Mouse (Mus musculus) small intestine, adult 2 months (tissue): ENCODE data around the gene Inhbe. TPM values are rescaled to one million over a fixed set of nuclear protein-coding genes. Genes with fewer than 3 reads are reported as not detected.

Source experiments
- H3K27ac ChIP-seq: fragments of 200-500 bp; 2 replicates; pipeline ENCODE4 v1.5.1; 2012; ENCODE audit warnings: low read depth, low read length, control low read depth, inconsistent platforms; ENCODE audit not compliant: insufficient read depth
- H3K27me3 ChIP-seq: fragments of 200-500 bp; 2 replicates; pipeline ENCODE4 v1.6.1; 2012; ENCODE audit warnings: mild to moderate bottlenecking, moderate library complexity, low read length, inconsistent platforms; ENCODE audit not compliant: control insufficient read depth, insufficient read depth
- H3K36me3 ChIP-seq: fragments of 200-500 bp; 2 replicates; pipeline ENCODE4 v1.6.1; 2012; ENCODE audit warnings: mild to moderate bottlenecking, low read length, control low read depth, inconsistent platforms; ENCODE audit not compliant: control insufficient read depth, insufficient read depth
- H3K4me1 ChIP-seq: fragments of 200-500 bp; 2 replicates; pipeline ENCODE4 v1.6.1; 2012; ENCODE audit warnings: low read length, inconsistent platforms, mixed read lengths; ENCODE audit not compliant: control insufficient read depth, insufficient read depth, insufficient read length
- H3K4me3 ChIP-seq: fragments of 200-500 bp; 2 replicates; pipeline ENCODE4 v1.5.1; 2012; ENCODE audit warnings: low read depth, mild to moderate bottlenecking, control low read depth, inconsistent platforms, low read length, moderate library complexity
- CTCF ChIP-seq: fragments of 200-500 bp; IDR thresholded peaks from 2 replicates; pipeline ENCODE4 v1.5.1; 2012; ENCODE audit warnings: low read depth, mild to moderate bottlenecking, control low read depth, inconsistent platforms, low read length, moderate library complexity, mixed read lengths; ENCODE audit not compliant: insufficient replicate concordance, insufficient read length; ENCODE audit errors: extremely low read depth
- POLR2A ChIP-seq: fragments of 200-500 bp; IDR thresholded peaks from 2 replicates; pipeline ENCODE4 v1.6.1; 2012; ENCODE audit warnings: low read depth, mild to moderate bottlenecking, control low read depth, inconsistent platforms, low read length, moderate library complexity
- WGBS: fragments of 180-500 bp; shearing (Covaris S2); methylation state at CpG from one replicate; pipeline ENCODE4 v1.1.7; 2018; 5-methylcytosine and 5-hydroxymethylcytosine counted together
- polyA plus RNA-seq: library from polyadenylated mRNA; depleted of rRNA; stranded (reverse); fragments of >200 nt; gene quantifications from 2 replicates; pipeline ENCODE4 v1.2.3, GENCODE M21; 2012

The Inhbe gene
- polyA plus RNA-seq, 1 experiment: not detected

DNA sequence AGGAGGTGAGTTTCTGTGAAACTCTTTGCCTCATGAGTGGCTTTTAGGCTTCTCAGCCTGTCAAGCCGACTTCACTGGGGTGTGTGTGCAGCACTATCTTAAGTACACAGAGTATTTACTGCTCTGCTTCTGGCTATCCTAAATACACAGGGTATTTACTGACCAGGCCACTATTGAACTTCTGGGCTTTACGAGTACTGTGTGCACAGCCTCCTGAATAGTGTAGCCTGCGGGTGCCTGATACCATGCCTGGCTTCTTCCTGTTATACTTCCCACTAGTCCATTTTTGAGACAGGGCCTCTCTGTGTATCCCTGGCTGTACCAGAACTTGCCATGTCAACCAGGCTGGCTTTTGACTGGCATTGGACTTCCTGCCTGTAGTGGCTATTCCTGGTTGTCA is 23.5 kb upstream of the Inhbe start:
- WGBS: 49% methylated on average over 3 of the region's 3 CpGs
- no peaks in the 10 kb centered on the region for H3K27me3 ChIP-seq
- 0 out of 2 replicates have a peak, but pooled peaks cover 2% of the 10 kb centered on the region for H3K4me1 ChIP-seq
- no peak overlapping the region for H3K4me3 ChIP-seq
- no peaks in the 10 kb centered on the region for H3K36me3 ChIP-seq
- H3K27ac ChIP-seq: no peak overlapping the region
- TF ChIP-seq POLR2A: no peak
- no peak for TF ChIP-seq CTCF

DNA sequence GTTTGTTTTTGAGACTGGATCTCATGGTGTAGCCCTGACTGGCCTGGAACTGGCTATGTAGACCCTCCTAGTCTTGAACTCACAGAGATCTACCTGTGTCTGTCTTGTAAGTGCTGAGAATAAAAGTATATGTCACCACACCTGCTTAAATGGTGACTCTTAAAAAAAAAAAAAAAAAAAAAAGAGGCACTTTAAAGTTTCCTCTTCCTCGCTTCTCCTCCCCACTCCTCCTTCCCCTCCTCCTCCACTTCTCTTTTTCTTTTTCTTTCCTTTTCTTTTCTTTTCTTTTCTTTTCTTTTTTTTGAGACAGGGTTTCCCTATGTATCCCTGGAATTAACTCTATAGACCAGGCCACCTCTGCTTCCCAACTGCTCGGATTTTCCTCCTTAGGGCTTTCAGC is 16.8 kb upstream of the Inhbe start:
- no peak overlapping the region for H3K4me3 ChIP-seq
- H3K36me3 ChIP-seq: no peaks in the 10 kb centered on the region
- no peaks in the 10 kb centered on the region for H3K27me3 ChIP-seq
- 79% methylated on average over 2 of the region's 2 CpGs for WGBS
- H3K4me1 ChIP-seq: no peaks in the 10 kb centered on the region
- no peak overlapping the region for H3K27ac ChIP-seq
- no peak for TF ChIP-seq CTCF
- no peak for TF ChIP-seq POLR2A

DNA sequence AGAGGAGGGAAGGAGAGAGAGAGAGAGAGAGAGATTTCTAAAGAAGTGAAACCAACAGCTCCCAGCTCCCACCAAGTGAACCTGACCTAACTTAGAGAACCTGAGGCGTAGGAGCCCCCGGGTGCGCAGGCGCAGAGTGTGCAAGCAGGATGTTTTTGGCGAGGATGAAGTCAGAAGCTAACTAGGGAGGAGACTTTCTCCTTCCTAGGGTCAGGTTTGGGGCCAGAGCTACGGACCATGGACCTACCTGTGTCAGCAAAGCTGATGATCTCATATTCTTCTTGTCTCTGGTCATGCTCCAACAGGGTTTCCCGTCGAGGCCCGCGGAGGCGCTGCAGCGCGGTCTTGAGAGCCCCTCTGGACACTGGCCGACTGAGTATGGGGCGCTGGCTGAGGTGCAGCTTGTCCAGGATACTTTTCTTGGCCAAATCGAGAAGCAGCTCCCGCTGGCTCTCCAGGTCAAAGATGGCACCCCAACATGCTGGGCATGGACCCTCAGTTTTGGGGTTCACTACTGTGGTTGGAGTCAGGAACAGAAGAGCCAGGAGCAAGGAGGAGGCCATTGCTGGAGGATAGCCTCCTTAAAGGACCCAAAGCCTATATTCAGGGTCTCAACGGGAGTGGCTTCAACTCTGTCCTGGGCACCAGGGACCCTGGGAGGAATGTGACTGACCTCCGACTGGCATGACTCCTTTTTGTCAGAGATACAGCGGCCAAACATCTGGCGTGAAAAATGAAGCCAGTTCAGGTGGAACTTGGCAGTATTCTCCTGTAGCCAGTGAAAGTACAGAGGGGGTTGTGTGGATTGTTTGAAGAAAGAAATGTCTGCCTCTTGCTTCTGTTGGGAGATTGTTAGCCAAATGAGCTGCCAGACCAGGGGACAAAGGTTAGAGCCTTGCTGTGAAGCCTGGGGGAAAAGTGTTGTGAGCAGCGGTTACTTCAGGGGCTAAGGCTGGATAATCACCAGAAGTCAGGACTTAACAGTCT is 15.9 kb upstream of the Inhbe start, which contains the start of gene Inhbc:
Gene Inhbc (minus strand): TSS at position 598 of the 987 bp plus-strand sequence.
- no peak within 1 kb of the TSS for H3K27ac ChIP-seq
- H3K27me3 ChIP-seq: no peaks in the 10 kb centered on the region
- H3K4me1 ChIP-seq: no peaks in the 10 kb centered on the region
- 79% methylated on average over 22 of the region's 22 CpGs for WGBS
- H3K4me3 ChIP-seq: no peak within 1 kb of the TSS
- TF ChIP-seq POLR2A (no peak), CTCF (no peak)
- H3K36me3 ChIP-seq: no peaks in the 10 kb centered on the region

DNA sequence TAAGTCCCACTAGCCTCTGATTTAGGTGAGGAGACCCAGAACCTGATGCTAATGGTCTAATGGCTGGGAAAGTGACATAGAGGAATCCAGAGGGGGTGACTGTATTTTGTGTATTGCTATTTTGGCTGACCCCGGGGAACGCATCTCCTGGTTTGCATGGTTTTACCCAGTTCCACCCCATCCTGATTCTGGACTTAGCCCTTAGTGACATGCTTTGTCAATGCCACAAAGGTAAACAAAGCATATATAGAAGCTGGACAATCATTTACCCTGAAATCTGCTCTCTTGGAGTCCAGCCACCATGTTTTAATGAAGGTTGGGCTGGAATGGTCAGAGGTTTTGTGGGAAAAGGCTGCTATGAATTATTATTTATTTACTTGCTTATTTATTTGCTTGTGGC is 14.1 kb upstream of the Inhbe start:
- 62% methylated on average over 2 of the region's 2 CpGs for WGBS
- H3K36me3 ChIP-seq: no peaks in the 10 kb centered on the region
- no peak overlapping the region for H3K4me3 ChIP-seq
- no peaks in the 10 kb centered on the region for H3K27me3 ChIP-seq
- no peaks in the 10 kb centered on the region for H3K4me1 ChIP-seq
- no peak for TF ChIP-seq POLR2A
- no peak for TF ChIP-seq CTCF
- no peak overlapping the region for H3K27ac ChIP-seq

DNA sequence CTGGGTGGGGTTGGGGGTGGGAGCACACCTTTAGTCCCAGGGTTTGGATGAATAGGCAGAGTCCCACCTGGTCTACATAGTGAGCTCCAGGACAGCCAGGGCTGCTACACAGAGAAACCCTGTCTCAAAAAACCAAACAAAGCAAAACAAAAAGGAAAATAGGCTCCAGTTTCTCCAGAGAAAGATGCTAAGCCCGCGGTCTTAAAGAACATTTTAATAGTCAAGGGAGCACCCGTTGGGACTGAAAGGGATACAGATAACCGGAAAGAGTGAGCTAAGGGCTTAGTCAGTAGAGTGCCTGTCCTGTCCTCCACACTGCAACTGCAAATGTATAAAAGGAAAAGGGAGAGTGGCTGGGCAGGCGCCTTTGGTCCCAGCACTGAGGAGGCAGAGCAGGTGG is 12.9 kb upstream of the Inhbe start:
- H3K27ac ChIP-seq: no peak overlapping the region
- no peak for TF ChIP-seq POLR2A
- no peak for TF ChIP-seq CTCF
- no peaks in the 10 kb centered on the region for H3K4me1 ChIP-seq
- 89% methylated on average over 5 of the region's 5 CpGs for WGBS
- H3K4me3 ChIP-seq: no peak overlapping the region
- H3K36me3 ChIP-seq: no peaks in the 10 kb centered on the region
- H3K27me3 ChIP-seq: no peaks in the 10 kb centered on the region

DNA sequence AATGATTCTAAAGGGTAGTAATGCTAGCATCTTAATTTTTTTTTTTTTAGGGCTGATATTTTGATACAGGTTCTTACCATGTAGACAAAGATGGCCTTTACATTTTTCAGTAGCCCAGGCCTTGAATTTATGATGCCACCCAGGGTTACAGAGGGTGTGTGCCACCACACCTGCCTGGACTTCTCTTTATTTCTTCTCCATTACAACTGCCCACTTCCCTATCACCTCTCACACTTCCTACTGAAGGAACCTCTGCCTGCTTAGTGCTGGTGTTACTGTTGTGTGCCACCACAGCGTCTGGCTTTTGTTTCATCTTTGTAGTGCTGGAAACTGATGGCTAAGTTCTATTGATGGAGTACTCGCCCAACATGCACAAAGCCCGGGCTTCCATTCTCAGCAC is 6.5 kb upstream of the Inhbe start:
- Histone ChIP-seq H3K36me3 (no peaks in the 10 kb centered on the region), H3K27me3 (no peaks in the 10 kb centered on the region), H3K4me3 (no peak overlapping the region), H3K27ac (no peak overlapping the region), H3K4me1 (no peaks in the 10 kb centered on the region)
- TF ChIP-seq POLR2A (no peak), CTCF (no peak)
- 75% methylated on average over 3 of the region's 3 CpGs for WGBS

DNA sequence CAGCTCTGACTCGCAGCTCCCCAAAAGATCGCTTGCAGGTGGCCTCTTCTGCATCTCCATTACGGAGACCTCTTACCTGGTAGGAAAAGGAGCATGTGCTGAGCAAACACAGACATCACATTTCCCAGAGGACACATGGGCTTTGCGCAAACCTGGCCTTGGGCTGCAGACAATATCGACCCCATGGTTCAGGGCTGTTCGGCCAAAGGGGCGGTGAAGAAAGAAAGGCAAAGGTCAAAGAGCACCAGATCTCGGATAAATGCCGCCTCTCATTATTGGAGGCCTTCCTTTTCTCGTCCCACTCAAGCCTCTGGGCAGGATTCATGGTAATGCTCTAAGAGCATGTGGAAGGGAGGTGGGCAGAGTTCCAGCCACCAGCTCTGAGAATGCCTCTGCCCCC is 1.1 kb upstream of the Inhbe start:
- no peaks in the 10 kb centered on the region for H3K27me3 ChIP-seq
- no peaks in the 10 kb centered on the region for H3K36me3 ChIP-seq
- no peak overlapping the region for H3K27ac ChIP-seq
- no peak overlapping the region for H3K4me3 ChIP-seq
- TF ChIP-seq CTCF: no peak
- no peak for TF ChIP-seq POLR2A
- peaks cover 4% of the 10 kb centered on the region for H3K4me1 ChIP-seq
- 43% methylated on average over 10 of the region's 10 CpGs for WGBS

DNA sequence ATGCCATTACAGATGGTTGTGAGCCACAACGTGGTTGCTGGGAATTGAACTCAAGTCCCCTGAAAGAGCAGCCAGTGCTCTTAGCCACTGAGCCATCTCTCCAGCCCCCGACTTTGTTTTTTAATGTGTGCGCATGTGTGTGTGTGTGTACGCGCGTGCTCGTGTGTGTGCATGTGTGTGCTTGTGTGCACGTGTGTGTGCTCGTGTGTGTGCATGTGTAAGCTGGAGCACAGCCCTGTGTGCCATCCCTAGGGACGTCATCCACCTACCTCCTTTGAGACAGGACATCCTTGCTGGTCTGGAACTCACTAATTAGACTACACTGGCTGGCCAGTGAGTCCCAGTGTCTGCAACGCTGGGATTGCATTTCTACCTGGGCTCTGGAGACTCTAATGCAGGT is 1.4 kb downstream of the Inhbe start:
- Histone ChIP-seq H3K4me3 (no peak overlapping the region), H3K27ac (no peak overlapping the region), H3K27me3 (no peaks in the 10 kb centered on the region), H3K4me1 (peaks cover 7% of the 10 kb centered on the region), H3K36me3 (no peaks in the 10 kb centered on the region)
- WGBS: 88% methylated on average over 11 of the region's 11 CpGs
- no peak for TF ChIP-seq POLR2A
- no peak for TF ChIP-seq CTCF
